Mouse (Mus musculus): ENCODE measurements around the gene Apeh.

The Apeh gene

GRCm38 (mm10) chr9:108052411-108052810, 42.0 kb downstream of the Apeh start:
- in situ Hi-C loops (cut with MboI, MseI): no loop called here

- in situ Hi-C loops (cut with MboI, MseI): no loop called here
These were observed 42.5 kb downstream of the Apeh start for GRCm38 (mm10) chr9:108051931-108052220.

- in situ Hi-C loops (cut with MboI, MseI): no loop called here
These were observed 43.0 kb downstream of the Apeh start for GRCm38 (mm10) chr9:108051184-108051930.

GRCm38 (mm10) chr9:108049561-108050251, 44.7 kb downstream of the Apeh start:
- in situ Hi-C loops (cut with MboI, MseI): loop anchor here (10.0 kb wide), 1 partner anchor 1265 kb away; the partner anchor contains the start of gene Rad54l2

GRCm38 (mm10) chr9:108049016-108049455, 45.4 kb downstream of the Apeh start, which contains the start of gene Gmppb:
TSS of gene Gmppb (plus strand) at chr9:108049242.
- in situ Hi-C loops (cut with MboI, MseI): loop anchor here (10.0 kb wide), 1 partner anchor 1264 kb away; the partner anchor contains the start of gene Rad54l2

- in situ Hi-C loops (cut with MboI, MseI): loop anchor here (10.0 kb wide), 1 partner anchor 1264 kb away; the partner anchor contains the start of gene Rad54l2
These were observed 45.8 kb downstream of the Apeh start for GRCm38 (mm10) chr9:108048566-108048955.

- in situ Hi-C loops (cut with MboI, MseI): loop anchor here (10.0 kb wide), 1 partner anchor 1263 kb away; the partner anchor contains the start of gene Rad54l2
These were observed 46.5 kb downstream of the Apeh start for GRCm38 (mm10) chr9:108047601-108048565.

GRCm38 (mm10) chr9:108046582-108046981, 47.8 kb downstream of the Apeh start:
- in situ Hi-C loops (cut with MboI, MseI): loop anchor here (10.0 kb wide), 1 partner anchor 1262 kb away; the partner anchor contains the start of gene Rad54l2

GRCm38 (mm10) chr9:108044751-108045492, 49.5 kb downstream of the Apeh start:
- in situ Hi-C loops (cut with MboI, MseI): loop anchor here (10.0 kb wide), 1 partner anchor 1260 kb away; the partner anchor contains the start of gene Rad54l2

Data from T-helper 1 cell (primary cell).